Mouse (Mus musculus) ES-Bruce4 (cell line): Measurements from ENCODE around the gene Ttc23l.

ENCODE experiments used
- CTCF ChIP-seq: IDR thresholded peaks from one replicate; pipeline ENCODE4 v1.8.1; 2011; ENCODE audit warnings: low read depth, low read length
- EP300 ChIP-seq: IDR thresholded peaks from 2 replicates; pipeline ENCODE4 v1.6.1; 2011; ENCODE audit warnings: low read depth, low read length; ENCODE audit not compliant: insufficient read depth
- POLR2A ChIP-seq: IDR thresholded peaks from one replicate; pipeline ENCODE4 v1.8.1; 2011; ENCODE audit warnings: low read length; ENCODE audit not compliant: insufficient read depth

GRCm38 (mm10) chr15:10495944-10496343, 62.5 kb downstream of the Ttc23l start:
- TF ChIP-seq POLR2A (no peak), CTCF (no peak), EP300 (no peak)
